Mouse (Mus musculus): ENCODE measurements around the gene Cd248. TPM values are rescaled to one million over a fixed set of nuclear protein-coding genes. Genes with fewer than 3 reads are reported as not detected.

Cd248 gene
- total RNA-seq (2021): 1 to 10 TPM; 2.4 to 3.9 TPM

DNA sequence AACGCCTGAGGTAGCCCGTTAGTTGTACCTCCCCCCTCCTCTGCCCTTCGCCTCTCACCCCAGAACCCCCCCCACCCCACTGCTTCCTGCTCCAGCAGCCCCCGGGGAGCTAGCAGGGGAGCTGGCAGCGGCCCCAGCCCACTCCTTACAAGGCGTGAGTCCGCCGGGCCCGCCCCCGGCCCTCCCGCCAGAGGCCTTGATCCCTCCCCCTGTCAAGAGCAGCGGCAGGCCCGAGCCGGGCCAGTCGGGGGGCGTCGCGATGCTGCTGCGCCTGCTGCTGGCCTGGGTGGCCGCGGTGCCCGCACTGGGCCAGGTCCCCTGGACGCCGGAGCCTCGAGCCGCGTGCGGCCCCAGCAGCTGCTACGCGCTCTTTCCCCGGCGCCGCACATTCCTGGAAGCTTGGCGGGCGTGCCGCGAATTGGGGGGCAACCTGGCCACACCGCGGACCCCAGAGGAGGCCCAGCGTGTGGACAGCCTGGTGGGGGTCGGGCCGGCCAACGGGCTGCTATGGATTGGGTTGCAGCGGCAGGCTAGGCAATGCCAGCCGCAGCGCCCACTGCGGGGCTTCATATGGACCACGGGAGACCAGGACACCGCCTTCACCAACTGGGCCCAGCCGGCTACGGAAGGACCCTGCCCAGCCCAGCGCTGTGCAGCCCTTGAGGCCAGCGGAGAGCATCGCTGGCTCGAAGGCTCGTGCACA is at the start of gene Cd248:
Cd248 (plus strand) TSS at position 212 of the 703 bp plus-strand sequence.
- DNase-seq: peak in 1 of 2 experiments; percentile 20

DNA sequence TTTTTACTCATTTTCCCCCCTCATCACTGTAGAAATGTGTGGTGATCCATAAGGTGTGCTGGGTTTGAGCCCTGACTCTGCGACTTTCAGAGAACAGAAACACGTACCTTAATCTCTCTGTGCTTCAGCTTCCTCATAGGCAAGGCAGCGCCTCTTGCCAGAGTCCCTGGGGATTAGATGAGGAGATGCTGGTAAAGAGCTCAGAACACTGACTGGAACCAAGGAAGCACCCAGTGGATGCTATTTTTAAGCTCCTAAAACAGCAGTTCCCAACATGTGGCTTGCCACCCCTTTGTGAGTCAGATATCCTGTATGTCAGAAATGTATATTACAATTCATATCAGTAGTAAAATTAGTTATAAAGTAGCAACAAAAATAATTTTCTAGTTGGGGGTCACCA is 49.7 kb upstream of the Cd248 start:
- DNase-seq: no peak

DNA sequence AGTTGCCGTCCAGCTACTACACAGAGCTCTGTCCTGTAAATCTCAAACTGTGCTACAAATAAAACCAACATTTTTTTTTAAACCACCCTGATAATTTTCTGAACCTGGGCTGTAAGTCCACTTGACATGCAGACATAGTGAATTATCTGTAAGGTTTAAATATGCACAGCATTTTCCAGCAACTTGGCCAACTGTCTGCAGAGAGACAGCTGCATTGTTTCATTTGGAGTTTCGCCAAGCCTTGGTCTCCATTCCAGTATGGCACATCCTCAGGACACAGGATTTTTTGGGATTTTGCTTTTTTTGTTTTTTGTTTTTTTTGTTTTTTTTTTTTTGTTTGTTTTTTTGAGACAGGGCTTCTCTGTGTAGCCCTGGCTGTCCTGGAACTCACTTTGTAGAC is 46.5 kb upstream of the Cd248 start:
- no peak for DNase-seq

DNA sequence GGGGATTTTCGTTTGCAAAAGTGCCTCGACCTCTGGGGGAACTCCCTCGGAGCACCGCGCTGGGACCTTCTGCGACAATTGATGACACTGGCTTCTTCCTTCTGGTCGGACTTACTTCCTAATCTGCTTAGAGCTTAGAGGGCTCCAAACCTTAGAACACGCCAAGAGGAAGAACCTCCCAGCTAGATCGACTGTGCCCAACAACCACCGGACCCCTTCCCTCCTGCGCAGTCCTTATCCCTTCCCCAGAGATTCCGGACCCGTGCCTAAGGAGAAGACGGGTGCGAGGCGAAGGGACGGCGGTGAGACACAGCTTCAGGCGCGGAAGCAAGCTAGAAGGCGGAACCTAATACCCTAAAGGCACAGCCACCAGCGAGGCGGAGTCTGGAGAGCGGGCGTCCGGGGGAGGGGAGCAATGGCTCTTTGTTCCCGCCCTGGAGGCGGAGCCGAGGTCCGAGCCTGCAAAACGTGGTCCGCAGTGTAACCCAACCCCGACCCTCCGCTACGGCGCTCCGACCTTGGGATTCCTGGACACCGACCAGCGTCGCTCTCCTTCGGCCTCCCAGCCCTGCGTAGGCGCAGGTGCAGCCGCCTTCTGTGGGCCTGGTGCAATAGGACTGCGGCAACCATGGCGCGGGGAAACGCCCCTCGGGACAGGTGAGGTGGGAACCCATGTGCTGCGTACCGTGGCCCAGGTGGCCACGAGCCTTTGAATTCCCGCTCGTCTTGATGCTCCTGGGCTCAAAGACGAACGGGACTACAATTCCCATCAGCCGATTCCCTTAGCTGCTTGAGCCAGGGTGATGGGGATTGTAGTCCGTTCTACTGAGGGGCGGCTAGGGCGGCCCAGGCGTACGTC is 44.0 kb upstream of the Cd248 start, which contains the start of gene Slc29a2:
Slc29a2 (plus strand) TSS at position 240 of the 859 bp plus-strand sequence.
- peak; percentile 89 for DNase-seq

DNA sequence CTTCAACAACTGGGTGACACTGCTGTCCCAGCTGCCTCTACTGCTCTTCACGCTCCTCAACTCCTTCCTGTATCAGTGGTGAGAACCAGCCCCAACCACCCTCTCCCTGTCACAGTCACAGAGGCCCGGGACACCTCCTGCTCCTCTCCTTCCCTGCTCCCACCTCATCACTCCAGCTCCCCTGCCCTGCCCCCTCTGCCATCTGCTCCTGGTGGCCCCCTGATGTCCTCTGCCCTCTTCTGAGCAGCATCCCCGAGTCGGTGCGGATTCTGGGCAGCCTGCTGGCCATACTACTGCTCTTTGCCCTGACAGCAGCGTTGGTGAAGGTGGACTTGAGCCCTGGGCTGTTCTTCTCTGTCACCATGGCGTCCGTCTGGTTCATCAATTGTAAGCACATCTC is 41.8 kb upstream of the Cd248 start:
- no peak for DNase-seq

DNA sequence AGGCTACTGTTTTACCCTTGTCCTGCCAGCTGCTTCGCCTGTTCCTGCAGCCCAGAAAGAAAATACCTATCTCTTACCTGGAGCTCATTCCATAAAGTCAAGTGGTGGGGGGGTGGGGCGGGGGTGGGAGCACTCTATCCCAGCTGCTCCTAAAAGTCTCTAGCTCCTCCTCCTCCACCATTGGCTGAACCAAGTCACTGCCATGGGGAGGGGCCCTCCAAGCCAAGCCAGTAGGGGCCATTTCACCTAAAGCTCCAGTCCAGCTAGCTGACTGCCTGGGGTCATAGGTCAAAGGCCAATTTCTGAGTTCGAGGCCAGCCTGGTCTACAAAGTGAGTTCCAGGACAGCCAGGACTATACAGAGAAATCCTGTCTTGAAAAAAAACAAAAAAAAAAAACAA is 35.2 kb upstream of the Cd248 start:
- DNase-seq: no peak

DNA sequence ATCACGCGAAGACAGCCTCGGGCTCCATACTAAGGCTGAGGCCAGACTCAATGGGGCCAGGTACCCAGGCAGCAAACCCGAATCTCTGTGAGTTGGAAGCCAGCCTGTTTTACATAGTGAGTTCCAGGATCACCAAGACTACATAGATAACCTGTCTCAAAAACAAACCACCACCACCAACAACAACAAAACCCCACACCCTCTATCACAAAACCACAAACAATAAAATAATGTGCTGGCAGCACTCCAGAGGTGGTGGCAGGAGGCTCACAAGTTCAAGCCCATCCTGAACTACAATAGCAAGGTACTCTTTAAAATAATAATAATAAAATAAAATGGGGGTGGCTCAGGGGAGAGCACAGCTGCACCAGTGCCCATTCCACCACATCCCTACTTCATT is 31.3 kb upstream of the Cd248 start:
- DNase-seq: no peak

DNA sequence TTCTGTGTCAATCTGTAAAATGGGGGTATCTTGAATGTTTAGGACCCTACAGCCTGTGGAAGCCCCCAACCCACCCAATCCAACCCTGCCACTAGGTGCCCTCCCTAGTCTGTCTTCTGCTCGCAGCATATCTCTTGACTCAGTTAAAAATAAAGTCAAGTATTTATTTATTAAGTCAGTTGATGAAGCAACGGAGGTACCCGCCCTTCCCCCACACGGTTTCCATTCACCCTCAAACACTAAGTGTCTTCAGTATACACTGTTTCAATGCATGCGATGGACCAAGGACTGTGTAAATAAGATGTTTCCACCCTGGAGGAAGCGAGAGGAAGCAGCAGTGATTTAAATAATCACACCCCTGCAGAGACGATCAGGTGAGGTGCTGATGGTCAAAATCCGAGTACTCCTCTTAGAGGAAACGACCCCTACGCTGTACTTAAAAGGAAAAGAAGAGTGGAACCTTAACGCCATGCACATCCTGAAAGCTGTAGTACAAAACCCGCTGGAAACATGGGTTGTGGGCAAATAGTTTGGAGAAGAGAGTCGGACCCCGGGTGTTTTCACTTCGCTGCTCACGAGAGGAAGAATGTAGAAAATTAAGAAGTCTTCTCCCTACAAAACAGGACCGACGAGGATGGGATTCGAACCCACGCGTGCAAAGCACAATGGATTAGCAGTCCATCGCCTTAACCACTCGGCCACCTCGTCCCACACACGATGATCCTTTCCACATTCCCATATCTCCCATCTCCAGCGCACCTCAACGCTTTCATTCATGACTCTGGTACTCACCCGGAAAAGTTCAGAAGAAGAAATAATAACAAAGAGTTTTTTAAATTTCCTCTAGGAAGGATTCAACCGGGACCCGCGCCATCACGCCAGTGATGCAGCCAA is 30.0 kb upstream of the Cd248 start:
- peak; percentile 85 to 89 for DNase-seq

DNA sequence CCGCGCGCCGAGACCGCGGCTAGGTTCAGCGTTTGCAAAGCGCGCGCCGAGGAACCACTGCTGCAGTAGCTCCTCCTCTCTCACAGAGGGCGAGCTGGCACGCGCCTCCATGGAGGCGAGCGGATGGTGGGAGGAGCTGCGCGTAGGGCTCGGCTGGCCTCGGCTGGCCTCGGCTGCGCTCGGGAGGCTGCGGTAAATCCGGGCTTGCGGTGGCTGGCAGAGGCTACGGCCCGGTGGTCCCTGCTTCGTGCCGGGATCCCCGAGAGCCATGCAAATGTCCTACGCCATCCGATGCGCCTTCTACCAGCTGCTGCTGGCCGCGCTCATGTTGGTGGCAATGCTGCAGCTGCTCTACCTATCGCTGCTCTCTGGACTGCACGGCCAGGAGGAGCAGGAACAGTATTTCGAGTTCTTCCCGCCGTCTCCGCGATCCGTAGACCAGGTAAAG is 29.1 kb upstream of the Cd248 start, which contains the start of the genes B4gat1 and AC124502.3:
B4gat1 (plus strand) TSS at position 118 of the 448 bp plus-strand sequence.
AC124502.3 (plus strand) TSS at position 183 of the 448 bp plus-strand sequence.
- DNase-seq: peak; percentile 90

DNA sequence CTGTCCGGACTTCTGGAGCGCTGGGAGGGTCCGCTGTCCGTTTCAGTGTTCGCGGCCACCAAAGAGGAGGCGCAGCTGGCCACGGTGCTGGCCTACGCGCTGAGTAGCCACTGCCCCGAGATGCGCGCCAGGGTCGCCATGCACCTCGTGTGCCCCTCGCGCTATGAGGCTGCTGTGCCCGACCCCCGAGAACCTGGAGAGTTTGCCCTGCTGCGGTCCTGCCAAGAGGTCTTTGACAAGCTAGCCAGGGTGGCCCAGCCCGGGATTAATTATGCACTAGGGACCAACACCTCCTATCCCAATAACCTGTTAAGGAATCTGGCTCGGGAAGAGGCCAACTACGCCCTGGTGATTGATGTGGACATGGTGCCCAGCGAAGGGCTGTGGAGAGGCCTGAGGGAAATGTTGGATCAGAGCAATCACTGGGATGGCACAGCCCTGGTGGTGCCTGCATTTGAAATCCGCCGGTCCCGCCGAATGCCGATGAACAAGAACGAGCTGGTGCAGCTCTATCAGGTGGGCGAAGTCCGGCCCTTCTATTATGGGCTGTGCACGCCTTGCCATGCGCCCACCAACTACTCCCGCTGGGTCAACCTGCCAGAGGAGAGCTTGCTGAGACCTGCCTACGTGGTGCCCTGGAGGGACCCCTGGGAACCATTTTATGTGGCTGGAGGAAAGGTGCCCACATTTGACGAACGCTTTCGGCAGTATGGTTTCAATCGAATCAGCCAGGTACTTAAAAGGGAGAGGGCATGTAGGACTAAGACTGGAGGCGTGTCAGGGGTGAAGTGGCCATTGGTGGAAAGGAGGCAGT is 28.4 kb upstream of the Cd248 start:
- DNase-seq: no peak

DNA sequence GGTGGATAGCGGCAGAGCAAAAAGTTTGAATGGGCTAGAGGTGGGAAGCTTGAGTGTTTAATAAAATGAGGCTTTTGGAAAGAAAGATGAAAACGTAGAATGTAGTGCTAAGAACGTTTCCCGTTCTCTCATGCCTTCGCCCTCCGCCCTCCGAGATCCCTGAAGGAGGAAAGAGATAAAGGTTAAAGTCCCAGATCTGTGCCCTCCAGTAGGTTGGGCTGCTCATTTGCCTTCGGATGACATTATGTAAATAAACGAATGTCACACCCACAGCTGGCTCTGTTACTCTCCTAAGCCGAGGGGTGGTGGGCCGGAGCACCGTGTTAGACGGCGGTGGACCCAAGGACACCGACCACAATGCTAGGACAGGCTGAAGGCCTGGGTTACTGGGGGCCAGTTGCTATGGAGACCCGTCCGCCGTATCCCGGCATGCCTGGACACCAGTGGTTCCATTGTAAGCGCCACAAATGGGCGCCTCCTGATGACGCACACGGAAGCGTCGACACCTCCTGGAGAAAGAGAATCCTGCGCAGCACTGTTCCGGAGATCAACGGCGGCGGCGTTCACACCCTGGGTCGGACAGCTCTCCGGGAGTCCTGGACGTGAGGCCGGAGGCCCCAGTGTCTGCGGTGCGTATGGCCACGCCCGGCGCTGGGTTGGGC is 26.9 kb upstream of the Cd248 start, which contains the start of gene Brms1:
Brms1 (plus strand) TSS at position 493 of the 662 bp plus-strand sequence.
- peak; percentile 91 for DNase-seq

DNA sequence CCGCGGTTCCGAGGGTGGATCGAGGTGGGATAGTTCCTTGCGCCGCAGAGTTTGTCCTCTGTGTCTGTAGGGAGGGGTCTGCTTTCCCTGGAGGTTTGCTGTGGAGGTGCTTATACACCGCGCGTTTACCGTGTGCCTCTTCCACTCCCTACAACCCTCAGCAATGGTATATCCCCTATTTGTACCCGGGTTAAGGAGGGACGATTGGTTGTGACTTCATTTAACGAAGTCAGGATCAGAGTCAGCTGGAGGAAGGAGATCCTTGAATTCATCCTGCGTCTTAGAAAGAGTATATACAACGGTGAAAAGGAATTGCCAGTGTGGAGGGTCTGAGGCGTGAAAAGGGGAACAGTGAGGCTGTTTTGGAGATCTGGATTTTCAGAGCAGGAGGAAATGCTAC is 26.3 kb upstream of the Cd248 start:
- no peak for DNase-seq

DNA sequence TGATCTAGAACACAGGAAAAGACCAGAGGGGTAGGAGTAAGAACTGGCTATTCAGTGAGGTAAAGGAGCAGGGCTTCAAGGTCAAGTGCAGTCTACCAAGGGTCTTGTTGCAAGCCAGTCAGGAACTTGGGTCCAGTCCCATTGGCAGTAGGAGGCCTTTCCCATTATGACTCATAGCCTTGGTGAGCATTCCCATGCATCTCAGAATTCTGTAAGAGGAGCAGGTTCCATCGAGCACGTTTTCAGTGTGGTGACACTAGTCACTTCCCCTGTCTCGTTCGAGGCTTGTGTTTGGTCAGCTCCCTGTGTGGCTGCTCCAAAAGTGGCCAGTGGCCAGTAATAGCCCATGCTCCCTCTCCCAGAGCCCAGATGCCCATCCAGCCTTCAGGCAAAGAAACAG is 22.3 kb upstream of the Cd248 start:
- DNase-seq: no peak

DNA sequence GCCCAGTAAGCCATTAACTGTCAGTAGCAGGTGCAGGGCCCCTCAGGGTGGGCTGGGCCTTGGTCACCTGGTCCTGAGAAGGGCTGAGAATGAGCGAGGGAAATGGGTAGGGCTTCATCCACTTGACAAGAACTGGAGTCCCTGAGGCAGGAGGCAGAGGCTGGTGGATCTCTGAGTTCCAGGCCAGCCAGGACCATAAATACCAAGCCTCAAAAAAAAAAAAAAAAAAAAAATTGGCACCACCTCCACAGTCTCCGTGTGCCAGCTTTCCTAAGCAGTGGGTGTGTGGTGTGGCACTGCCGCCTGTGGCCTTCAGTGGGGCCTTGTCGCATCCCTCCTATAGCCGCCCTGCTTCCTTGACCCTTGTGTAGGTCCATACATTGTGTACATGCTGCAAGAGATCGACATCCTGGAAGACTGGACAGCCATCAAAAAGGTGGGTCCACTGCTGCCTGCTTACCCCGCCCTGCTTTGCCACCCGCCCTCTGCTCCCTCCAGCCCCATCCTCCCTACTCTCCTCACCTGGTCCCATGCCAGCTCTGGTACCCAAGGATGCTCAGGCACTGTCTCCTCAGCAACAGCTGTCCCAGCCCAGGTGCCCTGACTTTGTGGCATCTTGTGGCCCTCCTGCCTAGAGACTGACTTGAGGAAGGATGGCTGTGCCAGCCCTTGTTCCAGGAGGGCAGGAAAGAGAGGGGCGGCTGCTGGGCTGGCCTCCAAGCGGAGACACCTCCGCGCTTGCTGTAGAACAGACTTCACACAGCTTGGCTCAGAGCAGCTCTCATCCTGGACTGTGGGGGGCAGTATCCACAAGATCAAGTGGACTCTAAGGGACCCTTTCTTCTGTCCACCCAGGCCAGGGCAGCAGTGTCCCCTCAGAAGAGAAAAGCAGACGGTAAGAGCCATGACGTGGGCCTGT is 19.5 kb upstream of the Cd248 start:
- peak; percentile 70 to 74 for DNase-seq

DNA sequence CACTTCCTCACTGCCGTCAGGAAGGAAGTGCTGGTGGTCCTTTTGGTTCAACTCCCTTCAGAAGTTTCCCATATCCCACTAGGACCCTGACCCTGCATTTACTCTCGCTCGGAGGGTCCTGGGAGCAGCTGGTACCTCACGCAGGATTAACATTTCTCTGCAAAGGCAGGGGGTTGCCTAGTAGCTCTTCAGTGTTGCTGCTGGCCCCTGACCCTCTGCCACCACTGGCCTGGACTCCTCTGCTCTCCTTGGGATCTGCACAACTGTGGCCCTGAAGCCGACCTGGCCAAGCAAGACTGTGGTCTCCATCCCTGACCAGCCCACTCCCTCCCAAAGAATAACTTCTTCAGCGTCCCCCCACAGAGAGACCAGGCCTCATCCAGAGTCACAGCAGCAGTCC is 18.6 kb upstream of the Cd248 start:
- no peak for DNase-seq

DNA sequence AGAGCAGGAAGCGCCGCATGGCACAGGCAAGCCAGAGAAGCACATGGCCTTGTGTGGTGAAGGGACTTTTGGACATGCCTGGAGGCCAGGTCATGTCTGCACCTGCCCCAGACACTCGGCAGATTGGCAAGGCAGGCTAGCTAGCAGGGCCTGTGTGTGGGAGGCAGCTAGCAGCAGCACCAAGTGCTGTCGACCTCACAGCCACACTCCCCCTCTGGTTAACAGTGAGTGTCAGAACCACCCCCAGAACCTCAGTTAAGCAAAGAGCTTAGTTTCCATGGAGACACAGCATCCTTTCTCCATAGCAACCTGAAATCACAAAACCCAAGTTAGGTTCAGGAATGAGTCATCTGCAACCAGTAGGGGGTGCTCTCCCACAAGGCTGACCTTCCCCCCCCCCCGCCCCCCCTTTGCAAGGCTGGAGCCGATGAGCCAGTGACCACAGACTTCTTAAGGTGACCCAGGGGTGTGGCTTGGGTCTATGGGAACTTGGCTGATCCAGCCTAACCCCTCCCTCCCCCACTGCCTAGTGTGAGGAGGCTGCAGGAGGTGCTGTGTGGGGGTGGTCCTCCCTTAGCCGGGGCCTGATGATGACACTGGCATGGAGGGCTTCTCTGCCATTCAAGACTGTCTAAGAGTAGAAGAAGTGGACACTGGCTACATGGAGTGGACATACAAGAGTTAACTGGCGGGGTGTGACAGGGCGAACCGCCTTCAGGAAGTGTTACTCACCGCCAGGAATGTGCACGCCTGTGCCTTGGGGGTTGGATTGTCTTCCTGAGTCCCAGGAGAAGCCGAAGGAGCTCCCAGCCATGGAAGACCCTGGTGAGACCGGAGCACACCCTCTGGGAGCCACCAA is 17.6 kb upstream of the Cd248 start, which contains the start of gene Rin1:
Rin1 (plus strand) TSS at position 435 of the 859 bp plus-strand sequence.
- DNase-seq: peak; percentile 72 to 73

DNA sequence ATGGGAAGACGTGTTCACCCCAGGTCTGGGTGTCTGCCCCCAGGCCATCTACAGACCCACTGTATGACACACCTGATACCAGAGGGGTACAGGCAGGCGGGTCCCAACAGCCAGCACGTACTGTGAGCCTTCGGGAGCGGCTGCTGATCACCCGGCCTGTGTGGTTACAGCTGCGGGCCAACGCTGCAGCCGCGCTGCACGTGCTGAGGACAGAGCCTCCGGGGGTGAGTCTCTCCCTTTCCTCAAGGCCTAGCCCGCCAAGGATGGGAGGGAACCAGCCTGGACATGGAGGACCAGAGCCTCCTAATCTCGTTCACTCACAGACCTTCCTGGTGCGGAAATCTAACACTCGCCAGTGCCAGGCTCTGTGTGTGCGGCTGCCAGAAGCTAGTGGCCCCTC is 16.8 kb upstream of the Cd248 start:
- no peak for DNase-seq

DNA sequence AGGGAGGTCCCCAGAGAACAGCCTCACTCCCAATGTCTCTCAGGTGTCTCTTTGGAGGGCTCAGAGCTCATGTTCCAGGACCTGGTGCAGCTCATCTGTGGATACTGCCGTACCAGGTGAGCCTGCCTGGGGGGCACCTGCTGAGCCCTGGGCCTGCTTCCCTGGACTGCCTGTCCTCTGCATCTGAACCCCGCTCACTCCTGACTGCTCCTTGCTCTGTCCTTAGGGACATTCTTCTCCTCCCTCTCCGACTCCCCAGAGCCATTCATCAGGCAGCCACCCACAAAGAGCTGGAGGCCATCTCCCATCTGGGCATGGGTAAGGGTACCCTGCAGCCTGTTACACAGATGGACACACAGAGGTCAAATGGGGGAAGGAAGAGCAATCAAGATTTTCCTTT is 16.4 kb upstream of the Cd248 start:
- no peak for DNase-seq
